Mouse (Mus musculus): ENCODE data around the gene Mctp1. TPM values are rescaled to one million over a fixed set of nuclear protein-coding genes. Genes with fewer than 3 reads are reported as not detected.
"Not testable (repeated sequence)": the region's sequence is repeated elsewhere in the genome, so short reads cannot be mapped to it uniquely, and the experiment has no call there.

The Mctp1 gene
- total RNA-seq, 2 experiments from 2014 or later = 43.7 to 53.1 TPM

DNA sequence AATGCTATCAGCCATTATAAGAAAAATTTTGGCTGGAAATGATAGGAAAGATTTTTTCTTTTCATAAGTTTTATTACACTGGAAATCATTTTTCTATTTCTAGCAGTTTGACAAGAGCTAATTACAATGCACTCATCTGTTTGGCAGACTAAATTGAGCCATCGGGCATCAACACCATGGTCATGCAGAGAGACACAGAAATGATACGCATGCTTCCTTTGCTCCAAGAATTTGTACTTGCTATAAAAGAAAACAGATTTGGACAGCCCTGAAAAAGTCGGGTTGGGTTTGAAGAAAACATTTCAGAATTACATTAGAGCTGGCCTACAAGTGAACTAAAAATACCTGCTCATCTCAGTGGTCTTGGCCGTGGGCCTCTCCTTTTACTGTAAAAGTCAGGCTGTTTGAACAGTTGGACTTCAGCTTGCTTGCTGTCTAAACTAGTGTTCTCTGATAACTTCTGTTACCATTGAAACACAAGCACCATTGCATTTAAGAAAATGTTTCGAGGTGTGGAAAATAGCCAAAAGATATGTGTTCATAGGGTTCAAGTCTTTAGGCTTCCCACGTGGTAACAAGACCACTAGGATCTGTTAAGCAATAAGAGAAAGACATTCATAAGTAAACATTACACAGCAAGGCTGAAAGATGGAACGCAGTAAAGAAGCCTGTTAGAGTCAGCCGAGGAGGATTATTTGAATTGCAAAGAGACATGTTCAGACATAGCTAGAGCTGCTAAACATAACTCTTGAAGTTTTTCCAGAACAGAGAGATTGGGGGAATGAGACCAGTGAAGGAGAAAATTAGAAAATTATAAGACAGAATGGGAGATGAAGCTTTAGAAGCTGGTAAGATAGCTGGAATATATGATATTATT lies 493.8 kb downstream of the Mctp1 start:
- no peak for DNase-seq (ENCODE audit: low spot score in 2 of 2)
- intact Hi-C loops (cut with DNase I) = no loop called here

DNA sequence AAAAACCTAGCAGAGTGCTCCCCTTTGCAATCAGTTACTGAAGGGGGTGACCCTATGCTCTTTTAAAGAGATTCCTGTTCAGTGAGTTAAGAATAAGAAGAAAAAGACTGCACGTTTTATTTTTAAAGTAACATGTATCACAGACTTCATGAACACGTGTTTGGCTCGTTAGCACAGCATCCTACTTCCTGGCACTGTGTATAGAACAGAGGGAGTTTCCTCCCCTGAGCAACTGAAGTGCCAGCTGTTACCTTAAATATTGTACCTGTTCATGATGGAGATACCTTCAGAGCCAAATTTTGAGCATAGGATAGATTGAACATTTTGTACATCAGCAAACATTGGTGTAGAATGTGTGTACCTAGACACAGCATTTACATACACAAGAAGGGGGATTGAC lies 494.7 kb downstream of the Mctp1 start:
- DNase-seq (ENCODE audit: low spot score in 2 of 2) = no peak
- intact Hi-C loops (cut with DNase I) = no loop called here

DNA sequence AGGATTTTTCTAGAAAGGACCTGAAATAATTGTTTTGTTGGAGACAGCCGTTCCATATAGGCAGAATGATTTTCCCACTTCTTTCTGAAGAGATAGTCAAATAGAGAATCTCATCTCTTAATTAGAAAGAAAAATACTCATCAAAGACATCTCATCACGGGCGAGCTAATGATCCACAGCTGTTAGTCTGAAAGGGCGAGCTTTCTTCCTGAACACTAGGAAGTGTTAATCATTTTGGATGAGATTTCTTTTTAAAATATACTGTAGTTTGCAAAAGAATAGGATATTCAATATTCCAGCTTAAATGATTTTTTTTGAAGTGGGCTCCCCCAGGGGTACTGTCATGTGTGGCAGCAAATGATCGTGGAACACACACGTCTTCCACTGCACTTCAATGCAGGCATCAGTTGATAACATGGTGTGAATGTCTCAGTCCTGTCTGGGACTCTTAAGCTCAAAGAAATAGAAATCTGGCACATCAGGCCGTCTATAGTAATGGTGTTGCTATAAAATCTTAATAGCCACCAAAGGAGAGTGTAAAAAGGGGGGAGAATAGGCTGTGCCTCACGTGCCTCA lies 500.3 kb downstream of the Mctp1 start:
- intact Hi-C loops (cut with DNase I) = no loop called here
- DNase-seq (ENCODE audit: low spot score in 2 of 2) = no peak

DNA sequence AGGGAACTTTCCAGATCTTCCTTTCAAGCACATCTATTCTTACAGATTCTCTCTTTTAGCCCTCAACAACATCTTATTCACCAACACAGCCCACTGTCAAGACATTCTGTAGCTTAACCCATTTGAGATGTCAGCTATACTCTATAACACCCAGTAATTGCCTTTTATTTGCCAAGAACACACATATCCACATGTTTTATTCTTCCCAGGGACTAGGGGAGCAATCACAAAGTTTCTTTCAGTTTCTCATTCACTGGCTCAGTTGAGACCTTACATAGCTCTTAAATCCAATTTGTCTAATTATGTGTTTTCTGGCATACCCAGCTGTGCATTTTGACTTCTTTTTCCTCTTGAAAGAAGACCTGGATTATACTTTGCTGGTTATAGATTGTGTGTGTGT lies 508.7 kb downstream of the Mctp1 start:
- DNase-seq (ENCODE audit: low spot score in 2 of 2) = no peak
- intact Hi-C loops (cut with DNase I) = no loop called here

DNA sequence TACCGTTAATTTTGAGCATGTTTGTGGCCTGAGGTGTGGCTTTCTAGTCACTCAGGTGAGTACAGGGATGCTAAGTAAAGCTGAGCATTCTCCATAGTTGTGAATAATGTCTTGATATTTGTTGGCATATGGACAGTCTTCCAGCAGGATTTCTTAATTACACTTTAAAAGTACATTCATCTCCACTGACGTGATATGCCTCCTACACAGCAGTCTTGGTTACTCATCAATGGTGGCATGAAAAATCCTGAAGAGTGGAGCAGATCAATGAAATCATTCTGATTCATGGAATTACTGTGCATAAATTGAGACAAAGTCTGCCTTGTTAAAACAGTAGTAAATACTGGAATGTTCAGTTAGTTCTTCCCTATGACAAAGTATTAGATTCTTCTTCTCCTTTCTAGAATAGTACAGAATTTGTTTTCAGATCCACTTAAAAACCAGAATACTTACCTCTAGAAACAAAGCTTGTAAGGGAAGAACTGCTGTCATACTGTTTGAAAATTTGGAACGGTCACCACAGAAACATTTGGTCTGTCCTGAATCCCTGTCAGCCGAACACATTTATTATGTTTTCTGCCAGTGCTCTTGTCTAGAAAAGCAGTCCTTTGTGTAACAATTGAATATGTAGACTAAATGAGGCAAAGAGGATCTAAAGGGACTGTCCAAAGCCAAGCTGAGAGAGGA lies 511.6 kb downstream of the Mctp1 start:
- DNase-seq (ENCODE audit: low spot score in 2 of 2) = no peak
- intact Hi-C loops (cut with DNase I) = no loop called here

DNA sequence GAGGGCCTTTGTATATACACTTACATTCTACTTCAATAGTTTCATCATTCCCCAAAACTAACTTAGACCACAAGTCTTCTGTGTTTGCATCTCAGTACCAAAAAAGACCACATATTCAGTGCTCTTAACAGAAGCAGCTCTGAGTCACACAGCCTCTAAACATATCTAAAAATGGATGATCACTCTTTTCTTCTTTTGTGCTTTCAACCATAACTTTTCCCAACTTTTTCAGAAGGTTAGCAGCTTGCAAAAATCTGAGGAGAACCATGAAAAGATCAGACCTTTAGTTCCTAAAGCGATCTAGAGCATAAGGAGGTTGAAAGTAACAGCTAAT lies 512.1 kb downstream of the Mctp1 start:
- DNase-seq (ENCODE audit: low spot score in 2 of 2) = no peak
- intact Hi-C loops (cut with DNase I) = no loop called here

DNA sequence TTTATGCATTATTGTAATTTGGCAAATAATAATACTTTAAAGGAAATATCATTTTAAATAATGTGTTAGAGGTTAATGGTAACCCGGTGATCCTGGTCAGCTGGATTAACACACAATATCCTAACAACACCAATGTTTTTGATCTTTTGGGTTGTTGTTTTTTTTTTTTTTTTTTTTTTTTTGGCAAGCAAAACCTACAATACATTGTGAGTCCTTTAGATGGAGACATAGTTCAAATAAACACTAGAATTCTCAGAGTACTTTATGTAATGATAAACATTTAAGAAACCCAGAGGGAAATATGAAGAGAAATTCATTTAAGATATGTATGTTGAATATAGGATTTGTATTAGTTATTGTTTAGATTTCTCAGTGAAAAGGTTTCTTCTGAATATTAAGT lies 534.0 kb downstream of the Mctp1 start:
- intact Hi-C loops (cut with DNase I) = no loop called here

DNA sequence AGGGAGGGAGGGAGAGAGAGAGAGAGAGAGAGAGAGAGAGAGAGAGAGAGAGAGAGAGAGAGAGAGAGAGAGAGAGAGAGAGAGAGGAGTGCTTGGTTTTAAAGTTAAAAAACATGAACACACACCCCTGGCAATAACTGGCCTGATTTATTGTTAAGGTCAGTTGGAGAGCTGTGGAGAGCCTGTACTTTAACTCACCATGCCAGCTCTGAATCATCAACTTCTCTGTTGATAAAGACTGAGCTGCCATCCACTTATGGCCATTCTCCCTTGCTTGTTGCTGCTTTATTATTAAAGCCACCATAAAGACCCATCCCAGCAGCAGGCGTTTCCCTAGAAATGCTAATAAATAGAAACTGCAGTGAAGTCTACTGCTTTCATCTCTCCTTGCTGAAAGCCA lies 542.5 kb downstream of the Mctp1 start:
- no peak for DNase-seq (ENCODE audit: low spot score in 2 of 2)
- intact Hi-C loops (cut with DNase I) = no loop called here

More for the DNA sequence above, 534.0 kb downstream of the Mctp1 start:
- no peak for DNase-seq (ENCODE audit: low spot score in 2 of 2)

DNA sequence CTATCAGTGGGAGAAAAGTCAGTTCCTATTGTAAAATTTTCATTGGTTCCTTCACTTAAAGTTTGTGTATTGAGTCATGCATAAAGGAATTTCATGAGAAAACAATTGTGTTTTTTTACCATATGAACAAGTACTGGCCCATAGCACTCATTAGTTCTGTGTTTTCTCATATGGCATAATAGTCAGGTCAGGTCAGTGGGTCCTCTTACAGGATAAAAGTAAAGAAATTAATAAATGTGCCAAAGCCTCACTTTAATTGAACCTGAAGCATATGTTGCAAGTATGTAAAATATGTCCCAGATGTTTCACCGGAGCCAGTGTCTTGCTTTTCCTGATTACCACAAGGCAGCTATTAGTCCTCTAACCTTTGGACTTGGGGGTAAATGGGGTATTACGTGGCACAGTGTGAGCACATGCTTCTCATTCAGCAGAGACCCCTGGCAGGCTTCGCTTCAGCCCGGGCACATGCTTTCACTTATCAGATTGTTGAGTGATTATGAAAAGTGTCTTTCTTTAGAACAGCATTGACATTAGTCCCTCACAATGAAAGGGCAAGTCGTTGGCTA lies 543.6 kb downstream of the Mctp1 start:
- intact Hi-C loops (cut with DNase I) = no loop called here
- no peak for DNase-seq (ENCODE audit: low spot score in 2 of 2)

DNA sequence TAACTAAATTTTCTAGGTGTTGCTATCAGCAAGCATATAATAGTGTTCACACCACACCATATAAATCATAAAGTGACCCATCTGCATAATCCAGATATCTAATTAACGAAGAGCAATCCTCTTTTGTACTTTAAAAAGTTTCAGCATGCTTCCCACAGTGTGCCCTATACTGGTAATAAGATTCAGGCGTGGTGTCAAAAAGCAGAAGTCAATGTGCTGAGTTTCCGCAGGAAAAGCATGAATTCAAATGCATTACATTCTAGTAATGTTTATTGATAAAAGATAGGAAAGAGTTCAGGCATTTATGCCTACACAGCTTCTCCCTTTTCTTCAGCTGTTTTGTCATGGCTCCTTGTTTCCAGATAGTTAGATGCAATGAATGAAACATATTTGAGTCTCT lies 544.8 kb downstream of the Mctp1 start:
- intact Hi-C loops (cut with DNase I) = no loop called here
- DNase-seq (ENCODE audit: low spot score in 2 of 2) = no peak

DNA sequence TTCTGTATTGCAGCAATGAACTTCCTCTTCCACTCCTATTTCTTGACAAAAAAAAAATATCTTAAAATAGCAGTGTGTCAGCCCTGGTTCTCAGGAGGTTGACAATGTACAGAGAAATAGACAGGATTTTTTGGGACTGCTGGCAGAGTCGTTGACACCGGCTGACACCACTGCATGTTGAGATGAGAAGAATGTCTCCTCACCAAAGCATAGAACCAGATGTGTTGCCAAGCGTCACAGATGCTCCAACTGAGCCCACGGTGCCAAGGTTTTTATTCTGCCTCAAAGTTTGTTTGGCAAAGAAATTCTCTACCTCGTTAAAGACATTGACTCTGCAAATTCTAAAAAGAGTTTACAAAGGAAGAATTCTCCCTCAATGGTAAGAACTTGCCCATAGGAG lies 548.6 kb downstream of the Mctp1 start:
- intact Hi-C loops (cut with DNase I) = no loop called here
- no peak for DNase-seq (ENCODE audit: low spot score in 2 of 2)

DNA sequence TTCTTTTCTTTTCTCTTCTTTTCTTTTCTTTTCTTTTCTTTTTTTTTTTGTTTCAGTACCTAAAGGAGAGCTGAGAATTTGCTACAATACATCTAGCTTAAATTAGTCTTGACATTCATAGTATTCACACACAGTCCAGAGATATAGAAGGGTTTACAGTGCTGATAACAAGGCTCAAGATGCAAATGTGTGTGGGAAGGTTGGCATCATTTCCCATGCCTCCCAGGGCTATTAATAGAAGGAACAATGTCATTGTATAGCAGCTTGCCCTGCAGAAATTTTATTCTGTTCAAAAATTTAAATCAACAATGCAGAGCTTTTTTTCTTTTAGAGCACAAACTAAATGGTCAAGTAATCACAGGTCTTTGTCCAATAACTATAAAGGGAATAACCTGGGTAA lies 564.9 kb downstream of the Mctp1 start:
- no peak for DNase-seq (ENCODE audit: low spot score in 2 of 2)
- intact Hi-C loops (cut with DNase I) = no loop called here

DNA sequence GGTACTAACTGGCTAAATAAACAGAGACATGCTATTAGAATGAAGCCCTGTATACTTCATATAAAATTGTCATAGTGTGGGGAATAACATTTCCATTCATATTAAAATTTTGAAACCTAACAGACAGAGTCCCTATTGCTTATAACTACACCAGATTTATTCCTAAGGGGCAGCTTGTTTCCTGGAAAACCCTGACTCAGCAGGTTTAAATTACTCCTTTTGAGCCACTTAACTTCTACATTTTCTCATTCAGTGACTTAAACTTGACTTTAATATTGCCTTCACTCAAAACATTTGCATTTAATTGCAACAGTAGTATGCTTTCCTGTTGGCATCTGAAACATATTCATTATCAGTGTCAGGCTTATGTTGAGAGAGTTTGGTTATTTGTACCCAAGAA lies 583.3 kb downstream of the Mctp1 start:
- intact Hi-C loops (cut with DNase I) = loop anchor here (10.0 kb wide), 1 partner anchor 1207 kb away; no protein-coding TSS in a partner anchor
- no peak for DNase-seq (ENCODE audit: low spot score in 2 of 2)

DNA sequence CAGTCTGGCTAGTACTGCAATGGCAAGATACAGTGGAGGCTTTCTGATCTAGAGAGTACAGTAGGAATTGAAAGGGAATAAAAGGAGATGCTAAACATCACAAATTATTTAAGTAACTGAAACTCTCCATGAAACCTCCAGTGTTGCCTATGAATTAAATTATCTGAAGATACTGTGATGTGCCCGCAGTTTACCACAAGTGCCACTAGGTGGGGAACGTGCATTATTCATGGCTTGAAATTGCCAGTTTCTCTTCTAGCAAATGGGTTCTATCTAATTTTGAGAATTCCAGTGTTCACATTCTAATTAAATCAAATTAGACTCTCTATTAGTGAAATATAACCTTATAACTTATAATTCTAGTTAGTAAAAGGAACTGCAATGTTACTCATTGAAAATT lies 585.1 kb downstream of the Mctp1 start:
- peak; percentile 24 to 41 for DNase-seq (ENCODE audit: low spot score in 2 of 2)
- intact Hi-C loops (cut with DNase I) = loop anchor here (10.0 kb wide), 1 partner anchor 1205 kb away; no protein-coding TSS in a partner anchor

DNA sequence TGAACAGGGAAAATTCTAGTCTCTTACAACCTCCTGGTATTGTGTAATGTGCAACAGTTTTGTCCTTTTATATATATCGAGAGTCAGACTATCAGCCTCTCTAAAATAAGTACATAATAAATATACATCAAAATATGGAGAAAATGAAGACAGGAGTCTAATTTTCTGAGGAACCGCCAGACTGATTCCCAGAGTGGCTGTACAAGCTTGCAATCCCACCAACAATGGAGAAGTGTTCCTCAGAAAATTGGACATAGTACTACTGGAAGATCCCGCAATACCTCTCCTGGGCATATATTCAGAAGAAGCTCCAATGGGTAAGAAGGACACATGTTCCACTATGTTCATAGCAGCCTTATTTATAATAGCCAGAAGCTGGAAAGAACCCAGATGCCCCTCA lies 586.7 kb downstream of the Mctp1 start:
- DNase-seq (ENCODE audit: low spot score in 2 of 2); intact Hi-C loops (cut with DNase I): not testable (repeated sequence)

DNA sequence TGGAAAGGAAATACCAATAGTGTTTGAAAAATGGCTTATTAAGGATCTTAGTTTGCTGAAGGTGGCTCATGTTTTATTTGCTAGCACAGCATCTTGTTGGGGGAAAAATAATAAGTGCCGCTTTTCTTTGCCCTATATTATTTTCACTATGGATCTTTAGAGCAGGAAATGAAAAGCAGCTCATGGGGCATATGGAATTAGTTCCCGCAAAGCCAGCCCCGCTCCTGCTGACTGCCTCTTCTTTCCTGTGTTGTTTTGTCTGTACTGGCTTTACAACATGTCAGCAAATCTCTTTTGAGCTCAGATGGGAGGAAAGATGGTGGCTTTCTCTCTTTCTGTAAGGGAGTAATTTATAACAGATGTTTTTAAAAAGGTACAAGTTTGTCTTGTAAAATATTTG lies 618.3 kb downstream of the Mctp1 start:
- intact Hi-C loops (cut with DNase I) = no loop called here
- no peak for DNase-seq (ENCODE audit: low spot score in 2 of 2)

DNA sequence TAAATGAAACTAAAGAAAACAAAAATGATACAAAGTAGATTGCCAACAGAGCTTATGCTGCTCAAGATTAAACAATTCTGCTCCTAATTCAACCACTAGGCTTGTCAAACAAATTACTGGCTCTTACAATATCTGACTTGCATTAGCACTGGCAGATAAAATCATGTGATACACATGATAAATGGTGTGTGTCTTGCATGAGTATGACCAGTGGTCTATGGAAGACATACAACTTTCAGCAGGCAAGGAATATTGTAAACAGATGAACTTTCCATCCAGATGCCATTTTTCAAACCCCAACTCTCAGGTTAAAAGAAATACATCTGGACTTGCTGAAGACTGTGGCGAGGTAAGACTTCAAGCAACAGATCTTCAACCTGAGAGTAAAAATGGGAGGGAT lies 619.3 kb downstream of the Mctp1 start:
- intact Hi-C loops (cut with DNase I) = no loop called here
- no peak for DNase-seq (ENCODE audit: low spot score in 2 of 2)

DNA sequence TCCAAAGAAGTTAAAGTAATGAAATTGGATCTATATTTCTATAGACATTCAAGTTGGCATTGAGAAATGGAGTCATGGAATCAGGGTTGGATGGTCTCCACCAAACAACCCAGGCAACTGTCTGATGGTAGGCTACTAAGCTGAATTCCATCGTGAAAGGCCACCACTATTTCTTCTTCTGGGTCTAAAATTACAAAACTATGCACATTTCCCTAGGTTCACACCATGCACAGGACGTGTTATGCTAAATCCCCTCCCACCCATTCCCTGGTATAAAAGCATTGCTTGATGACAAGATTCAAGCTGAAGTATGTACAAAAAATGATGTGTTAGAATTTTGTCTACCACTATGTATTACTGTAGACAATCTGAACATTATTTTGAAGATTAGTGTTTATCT lies 634.5 kb downstream of the Mctp1 start:
- intact Hi-C loops (cut with DNase I) = no loop called here
- DNase-seq (ENCODE audit: low spot score in 2 of 2) = no peak

DNA sequence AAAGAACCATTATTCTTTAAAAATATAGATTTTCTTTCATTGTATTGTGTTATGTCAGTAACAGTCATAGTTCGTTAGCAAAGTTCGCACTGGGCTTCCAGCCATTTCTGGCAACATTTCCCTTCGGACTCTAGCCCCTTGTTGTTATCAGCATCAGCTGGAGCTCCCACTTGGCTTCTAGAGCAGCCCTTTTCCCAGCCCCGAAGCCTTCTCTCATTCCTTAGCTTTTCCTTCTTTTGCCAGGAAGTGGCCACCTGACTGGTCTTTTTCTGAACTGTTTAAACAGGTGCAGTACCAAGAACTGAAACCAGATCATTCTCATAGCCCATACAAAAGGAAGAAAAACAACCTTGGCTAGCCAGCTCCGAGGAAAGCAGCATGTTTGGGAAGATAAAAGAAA lies 645.3 kb downstream of the Mctp1 start:
- no peak for DNase-seq (ENCODE audit: low spot score in 2 of 2)
- intact Hi-C loops (cut with DNase I) = no loop called here

DNA sequence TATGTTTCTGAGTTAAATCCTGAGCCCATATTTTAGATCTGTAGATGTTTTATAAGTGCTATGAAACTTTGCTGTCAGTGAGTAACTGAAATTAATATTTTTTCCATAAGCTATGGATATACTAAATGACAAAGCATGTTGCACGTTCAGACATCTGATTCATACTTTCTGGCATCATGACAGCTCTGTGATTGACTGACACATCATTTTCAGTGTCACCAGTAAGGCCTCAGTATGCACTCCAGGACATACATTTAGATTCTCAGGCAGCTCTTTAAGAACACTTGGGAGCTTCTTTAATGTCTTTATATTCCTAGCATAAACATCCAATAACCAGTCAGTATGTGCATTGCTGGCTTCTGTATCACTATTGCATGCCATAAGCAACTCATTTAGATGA lies 659.0 kb downstream of the Mctp1 start:
- DNase-seq (ENCODE audit: low spot score in 2 of 2) = no peak

More for the DNA sequence above, 659.0 kb downstream of the Mctp1 start:
- intact Hi-C loops (cut with DNase I) = loop anchor here (10.0 kb wide), 2 partner anchors 199 to 1121 kb away; no protein-coding TSS in a partner anchor

All from left cerebral cortex, postnatal 36 days (tissue).